Mouse (Mus musculus): ENCODE measurements at regions not wholly inside any gene's neighbourhood (a gene's known extent, or its start where the extent isn't known, plus 50 kb on each side); places are given as distances from the start of the nearest gene placed in this dataset.

DNA sequence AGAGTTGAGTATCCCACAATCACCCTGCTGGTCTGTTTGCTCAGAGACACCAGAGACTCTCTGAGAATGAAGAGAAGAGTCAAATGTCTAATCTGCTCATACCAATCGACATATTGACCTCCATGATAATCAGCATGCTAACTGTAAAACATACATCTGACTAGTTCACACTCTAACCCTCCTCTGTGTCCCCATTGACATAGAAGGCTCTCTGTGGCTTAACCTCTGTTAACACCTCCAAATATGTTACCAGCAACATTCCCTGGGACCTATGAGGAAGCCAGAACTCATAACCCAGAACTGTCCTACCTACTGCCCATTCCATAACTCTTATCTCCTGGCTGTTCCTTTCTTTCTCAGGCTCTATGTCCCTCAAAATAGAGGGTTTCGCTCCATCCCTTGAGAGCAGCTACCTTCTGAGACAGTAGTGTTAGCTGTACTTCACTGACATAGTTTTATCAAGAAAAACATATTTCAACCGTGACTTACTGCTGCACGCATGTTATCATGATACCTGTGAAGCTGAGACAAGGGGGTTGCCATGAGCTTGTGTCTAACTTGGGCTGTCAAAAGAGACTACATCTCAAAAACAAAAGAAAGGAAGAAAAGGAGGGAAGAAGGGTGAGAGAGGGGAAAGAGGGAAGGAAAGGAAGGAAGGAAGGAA is 135.6 kb downstream of the Gsdmc2 start:
- no peak for TF ChIP-seq EP300 (IDR thresholded peaks at IDR 0.05; ENCODE audit: insufficient read depth, low read depth, low read length)
- no peak for TF ChIP-seq CTCF (IDR thresholded peaks at IDR 0.05; ENCODE audit: low read depth, low read length)
- TF ChIP-seq POLR2A (IDR thresholded peaks at IDR 0.05; ENCODE audit: insufficient read depth, low read length), result no peak
